Mouse (Mus musculus) kidney, embryonic 16.5 days (tissue): ENCODE measurements around the gene Klf9. TPM values are rescaled to one million over a fixed set of nuclear protein-coding genes. Genes with fewer than 3 reads are reported as not detected.
A peak's percentile ranks its signal among the peaks of the same experiment; 100 is the strongest.
"Not testable (repeated sequence)": the region's sequence is repeated elsewhere in the genome, so short reads cannot be mapped to it uniquely, and the experiment has no call there.

Experiments used
- ATAC-seq: fragments of 200-750 bp; cut with Nextera tagmentation; 2 replicates; pipeline ENCODE4 v1.8.0; 2017; ENCODE audit warnings: moderate TSS enrichment; ENCODE audit not compliant: low FRiP score, low TSS enrichment
- H3K27ac ChIP-seq: fragments of 300-500 bp; sonication (generic); 2 replicates; pipeline ENCODE4 v1.5.1; 2014; ENCODE audit warnings: low read length
- H3K27me3 ChIP-seq: fragments of 300-500 bp; sonication (generic); 2 replicates; pipeline ENCODE4 v1.6.1; 2014; ENCODE audit warnings: low read length, control low read depth, mixed read lengths; ENCODE audit not compliant: insufficient read depth
- H3K36me3 ChIP-seq: fragments of 300-500 bp; sonication (generic); 2 replicates; pipeline ENCODE4 v1.6.1; 2014; ENCODE audit warnings: low read length, control low read depth, mixed read lengths; ENCODE audit not compliant: insufficient read depth
- H3K4me1 ChIP-seq: fragments of 300-500 bp; sonication (generic); 2 replicates; pipeline ENCODE4 v1.6.1; 2014; ENCODE audit warnings: low read length, control low read depth, mixed read lengths; ENCODE audit not compliant: insufficient read depth
- H3K4me2 ChIP-seq: fragments of 300-500 bp; sonication (generic); replicated peaks from 2 replicates; pipeline ENCODE4 v1.6.1; 2014; ENCODE audit warnings: low read depth, low read length
- H3K4me3 ChIP-seq: fragments of 300-500 bp; sonication (generic); 2 replicates; pipeline ENCODE4 v1.5.1; 2014; ENCODE audit warnings: mild to moderate bottlenecking, low read length
- H3K9ac ChIP-seq: fragments of 300-500 bp; sonication (generic); replicated peaks from 2 replicates; pipeline ENCODE4 v1.6.1; 2014; ENCODE audit warnings: low read length
- H3K9me3 ChIP-seq: fragments of 300-500 bp; sonication (generic); 2 replicates; pipeline ENCODE4 v1.6.1; 2016; ENCODE audit warnings: low read length, control low read depth
- WGBS: fragments of 180-500 bp; shearing (Covaris S2); extraction: QIAGEN DNeasy Blood & Tissue Kit; methylation state at CpG from one replicate; pipeline ENCODE4 v1.1.7; 2014; 5-methylcytosine and 5-hydroxymethylcytosine counted together
- polyA plus RNA-seq: library from polyadenylated mRNA; unstranded; fragments of >200 nt; fragmentation: Nextera tagmentation; extraction: Ambion mirVana; gene quantifications from 2 replicates; pipeline ENCODE4 v1.2.1, GENCODE M21; 2015

Gene Klf9
- polyA plus RNA-seq, 1 experiment from 2014 or later, result 6.5 TPM

DNA sequence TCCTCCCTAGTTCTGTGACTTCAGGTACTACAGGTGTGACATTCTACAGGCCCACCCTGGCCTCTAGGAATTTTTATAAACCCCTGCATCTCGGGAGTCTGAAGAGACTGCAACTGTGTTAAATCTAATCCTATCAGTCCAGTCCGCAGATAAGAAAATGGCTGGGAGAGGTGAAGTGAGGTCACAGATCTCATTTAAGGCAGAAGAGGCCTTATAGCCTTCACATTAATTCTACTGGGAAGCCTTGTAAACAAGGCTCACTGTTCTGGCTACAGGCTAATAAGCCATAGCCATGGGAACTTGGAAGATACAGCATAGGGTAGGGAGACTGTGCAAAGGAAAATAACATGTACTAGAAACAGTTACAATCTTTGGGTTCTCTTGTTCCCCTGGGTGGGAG is 3.7 kb upstream of the Klf9 start:
- no peak overlapping the region for H3K4me3 ChIP-seq
- no peaks in the 10 kb centered on the region for H3K9me3 ChIP-seq
- ATAC-seq, result no peak
- no peak overlapping the region for H3K4me2 ChIP-seq
- H3K4me1 ChIP-seq, result peaks cover 31% of the 10 kb centered on the region
- WGBS, result 78% methylated on average over 2 of the region's 2 CpGs
- H3K36me3 ChIP-seq, result no peaks in the 10 kb centered on the region
- H3K27me3 ChIP-seq, result peaks cover 16% of the 10 kb centered on the region; the same call in 1 of the 2 replicates
- H3K27ac ChIP-seq, result no peak overlapping the region
- no peak overlapping the region for H3K9ac ChIP-seq

GRCm38 (mm10) chr19:23139756-23140470 is 1.1 kb upstream of the Klf9 start:
- peak overlapping the region; percentile 96 for H3K4me2 ChIP-seq
- peaks cover 21% of the 10 kb centered on the region for H3K4me1 ChIP-seq
- 45% methylated on average over 12 of the region's 12 CpGs for WGBS
- H3K9me3 ChIP-seq, result no peaks in the 10 kb centered on the region
- peak overlapping the region; percentile 59 for H3K27ac ChIP-seq
- H3K4me3 ChIP-seq, result peak overlapping the region; percentile 54
- peak overlapping the region; percentile 58; the same call in 1 of the 2 replicates for H3K9ac ChIP-seq
- H3K27me3 ChIP-seq, result peaks cover 13% of the 10 kb centered on the region; the same call in 1 of the 2 replicates
- ATAC-seq, result no peak
- H3K36me3 ChIP-seq, result no peaks in the 10 kb centered on the region

DNA sequence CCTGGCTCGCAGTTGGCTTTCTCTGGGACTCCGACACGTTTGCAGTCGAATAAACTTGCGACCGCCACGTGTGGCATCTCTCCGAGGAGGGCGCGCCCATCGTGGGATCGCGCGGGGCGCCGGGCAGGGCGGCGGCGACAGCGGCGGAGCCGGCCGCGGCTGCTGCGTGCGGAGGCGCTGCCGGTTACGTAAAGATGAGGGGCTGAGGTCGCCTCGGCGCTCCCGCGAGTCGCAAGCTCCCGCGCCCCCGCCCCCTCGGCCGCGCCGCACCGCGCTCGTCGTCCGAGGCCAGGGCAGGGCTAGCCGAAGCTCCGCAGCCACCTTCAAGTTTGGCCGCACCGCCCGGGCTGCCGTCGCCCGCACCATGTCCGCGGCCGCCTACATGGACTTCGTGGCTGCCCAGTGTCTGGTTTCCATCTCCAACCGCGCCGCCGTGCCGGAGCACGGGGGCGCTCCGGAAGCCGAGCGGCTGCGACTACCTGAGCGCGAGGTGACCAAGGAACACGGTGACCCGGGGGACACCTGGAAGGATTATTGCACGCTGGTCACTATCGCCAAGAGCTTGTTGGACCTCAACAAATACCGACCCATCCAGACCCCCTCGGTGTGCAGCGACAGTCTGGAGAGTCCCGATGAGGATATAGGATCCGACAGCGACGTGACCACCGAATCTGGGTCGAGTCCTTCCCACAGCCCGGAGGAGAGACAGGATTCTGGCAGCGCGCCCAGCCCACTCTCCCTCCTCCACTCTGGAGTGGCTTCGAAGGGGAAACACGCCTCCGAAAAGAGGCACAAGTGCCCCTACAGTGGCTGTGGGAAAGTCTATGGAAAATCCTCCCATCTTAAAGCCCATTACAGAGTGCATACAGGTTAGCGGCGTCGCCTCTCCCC is 610 bp downstream of the Klf9 start:
- Histone ChIP-seq H3K9me3 (no peaks in the 10 kb centered on the region), H3K36me3 (no peaks in the 10 kb centered on the region), H3K4me3 (peak overlapping the region; percentile 54), H3K4me2 (peak overlapping the region; percentile 96), H3K4me1 (peaks cover 10% of the 10 kb centered on the region), H3K27ac (peak overlapping the region; percentile 59), H3K27me3 (peaks cover 8% of the 10 kb centered on the region; the same call in 1 of the 2 replicates), H3K9ac (peak overlapping the region; percentile 78)
- WGBS, result under 1% methylated on average over 79 of the region's 94 CpGs
- peak; percentile 10 for ATAC-seq

DNA sequence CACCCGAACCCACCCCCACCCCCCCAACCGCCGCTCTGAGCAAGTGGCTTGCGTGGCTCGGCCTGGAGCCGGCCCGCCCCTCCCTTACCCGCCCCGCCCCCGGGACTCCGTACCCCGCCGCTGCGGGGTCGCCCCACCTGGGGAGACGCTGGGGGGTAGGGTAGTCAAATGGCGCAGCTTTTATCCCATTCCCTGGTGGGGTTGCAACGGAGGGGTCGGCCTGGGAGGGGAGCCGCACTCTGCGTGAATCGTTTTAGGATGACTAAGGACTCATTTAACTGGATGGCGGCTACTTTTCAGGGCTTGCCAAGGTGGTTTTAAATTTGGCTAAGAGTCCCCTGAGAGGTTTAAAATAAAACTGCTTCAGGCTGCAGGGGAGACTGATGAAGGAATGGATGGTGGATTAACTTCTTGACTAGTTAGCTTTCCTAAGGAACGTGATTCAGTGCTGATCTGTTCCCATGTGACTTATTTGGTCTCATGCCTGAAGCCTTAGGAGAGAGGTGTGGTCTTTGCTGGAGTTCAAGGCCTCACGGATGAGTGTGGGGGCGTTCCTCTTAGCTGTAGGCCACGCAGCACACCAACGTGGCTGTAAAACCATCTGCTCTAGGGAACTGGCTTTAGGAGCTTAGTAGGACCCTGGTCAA is 1.5 kb downstream of the Klf9 start:
- Histone ChIP-seq H3K4me3 (peak overlapping the region; percentile 54), H3K27me3 (no peaks in the 10 kb centered on the region)
- ATAC-seq, result no peak

GRCm38 (mm10) chr19:23143074-23143445 is 2.0 kb downstream of the Klf9 start:
- ATAC-seq, result no peak
- peak overlapping the region; percentile 54 for H3K4me3 ChIP-seq
- no peaks in the 10 kb centered on the region for H3K9me3 ChIP-seq
- peaks cover 8% of the 10 kb centered on the region for H3K4me1 ChIP-seq
- no peak overlapping the region for H3K27ac ChIP-seq
- 70% methylated on average over 7 of the region's 7 CpGs for WGBS
- H3K4me2 ChIP-seq, result peak overlapping the region; percentile 96
- H3K27me3 ChIP-seq, result no peaks in the 10 kb centered on the region
- H3K9ac ChIP-seq, result peak overlapping the region; percentile 78
- H3K36me3 ChIP-seq, result no peaks in the 10 kb centered on the region

More for the DNA sequence above, 1.5 kb downstream of the Klf9 start:
- Histone ChIP-seq H3K4me1 (peaks cover 8% of the 10 kb centered on the region), H3K9me3 (no peaks in the 10 kb centered on the region), H3K9ac (peak overlapping the region; percentile 78), H3K36me3 (no peaks in the 10 kb centered on the region), H3K4me2 (peak overlapping the region; percentile 96), H3K27ac (no peak overlapping the region)
- 4% methylated on average over 25 of the region's 28 CpGs for WGBS

GRCm38 (mm10) chr19:23143541-23143940 is 2.5 kb downstream of the Klf9 start:
- H3K4me3 ChIP-seq, result no peak overlapping the region
- H3K36me3 ChIP-seq, result no peaks in the 10 kb centered on the region
- H3K27ac ChIP-seq, result no peak overlapping the region
- H3K4me2 ChIP-seq, result peak overlapping the region; percentile 96; the same call in 1 of the 2 replicates
- no peaks in the 10 kb centered on the region for H3K27me3 ChIP-seq
- H3K4me1 ChIP-seq, result peaks cover 8% of the 10 kb centered on the region
- H3K9ac ChIP-seq, result no peak overlapping the region
- 75% methylated on average over 8 of the region's 8 CpGs for WGBS
- H3K9me3 ChIP-seq, result no peaks in the 10 kb centered on the region
- ATAC-seq, result no peak

- 73% methylated on average over 9 of the region's 9 CpGs for WGBS
- H3K4me3 ChIP-seq, result no peak overlapping the region
- no peak overlapping the region for H3K27ac ChIP-seq
- H3K36me3 ChIP-seq, result no peaks in the 10 kb centered on the region
- ATAC-seq, result no peak
- H3K4me1 ChIP-seq, result peaks cover 8% of the 10 kb centered on the region
- 0 out of 2 replicates have a peak overlapping the region, but pooled peaks have one; percentile 96 for H3K4me2 ChIP-seq
- H3K9ac ChIP-seq, result no peak overlapping the region
- no peaks in the 10 kb centered on the region for H3K9me3 ChIP-seq
- no peaks in the 10 kb centered on the region for H3K27me3 ChIP-seq
Observed at GRCm38 (mm10) chr19:23144031-23144430, 3.0 kb downstream of the Klf9 start.

DNA sequence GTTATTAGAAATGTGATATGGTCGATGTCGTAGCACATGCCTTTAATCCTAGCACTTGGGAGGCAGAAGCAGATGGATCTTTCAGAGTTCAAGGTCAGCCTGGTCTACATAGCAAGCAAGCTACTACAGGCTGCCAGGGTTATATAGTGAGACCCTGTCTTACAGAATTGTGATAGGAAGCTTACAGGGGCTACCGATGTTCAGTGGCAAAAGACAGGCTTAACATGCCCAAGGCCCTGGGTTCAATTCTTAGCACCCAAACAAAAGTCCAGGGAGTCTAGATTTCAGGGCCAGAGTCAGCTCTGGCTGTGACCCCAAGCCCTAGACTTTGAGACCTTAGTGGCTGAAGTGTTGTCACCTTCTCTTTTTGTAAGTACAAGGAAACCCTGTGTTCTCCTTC is 4.1 kb downstream of the Klf9 start:
- Histone ChIP-seq H3K4me2 (no peak overlapping the region), H3K36me3 (no peaks in the 10 kb centered on the region), H3K4me3 (no peak overlapping the region), H3K9me3 (no peaks in the 10 kb centered on the region), H3K27ac (no peak overlapping the region), H3K4me1 (peaks cover 8% of the 10 kb centered on the region), H3K27me3 (no peaks in the 10 kb centered on the region), H3K9ac (no peak overlapping the region)
- no peak for ATAC-seq
- WGBS, result 62% methylated on average over 3 of the region's 3 CpGs

DNA sequence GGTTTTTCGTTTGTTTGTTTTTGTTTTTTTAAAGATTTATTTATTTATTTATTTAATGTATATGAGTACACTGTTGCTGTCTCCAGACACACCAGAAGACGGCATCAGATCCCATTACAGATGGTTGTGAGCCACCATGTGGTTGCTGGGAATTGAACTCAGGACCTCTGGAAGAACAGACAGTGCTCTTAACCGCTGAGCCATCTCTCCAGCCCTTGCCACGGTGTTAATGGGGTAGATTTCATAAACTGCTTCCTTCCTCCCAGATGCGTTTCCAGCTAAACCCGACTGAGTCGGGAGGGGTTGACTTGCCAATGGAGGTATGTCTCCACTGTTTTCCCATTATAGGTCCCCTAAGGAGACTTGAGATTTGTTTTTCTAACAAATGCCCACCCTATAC is 4.5 kb downstream of the Klf9 start:
- WGBS, result 85% methylated on average over 7 of the region's 7 CpGs
- H3K36me3 ChIP-seq, H3K9me3 ChIP-seq, H3K9ac ChIP-seq, H3K4me1 ChIP-seq, ATAC-seq, H3K4me3 ChIP-seq, H3K27ac ChIP-seq, H3K4me2 ChIP-seq, H3K27me3 ChIP-seq: not testable (repeated sequence)
